Mouse (Mus musculus): Measurements from ENCODE around the gene Rpgrip1. TPM values are rescaled to one million over a fixed set of nuclear protein-coding genes. Genes with fewer than 3 reads are reported as not detected.
A peak's percentile ranks its signal among the peaks of the same experiment; 100 is the strongest.

Gene Rpgrip1
- polyA plus RNA-seq, 1 experiment, result not detected

DNA sequence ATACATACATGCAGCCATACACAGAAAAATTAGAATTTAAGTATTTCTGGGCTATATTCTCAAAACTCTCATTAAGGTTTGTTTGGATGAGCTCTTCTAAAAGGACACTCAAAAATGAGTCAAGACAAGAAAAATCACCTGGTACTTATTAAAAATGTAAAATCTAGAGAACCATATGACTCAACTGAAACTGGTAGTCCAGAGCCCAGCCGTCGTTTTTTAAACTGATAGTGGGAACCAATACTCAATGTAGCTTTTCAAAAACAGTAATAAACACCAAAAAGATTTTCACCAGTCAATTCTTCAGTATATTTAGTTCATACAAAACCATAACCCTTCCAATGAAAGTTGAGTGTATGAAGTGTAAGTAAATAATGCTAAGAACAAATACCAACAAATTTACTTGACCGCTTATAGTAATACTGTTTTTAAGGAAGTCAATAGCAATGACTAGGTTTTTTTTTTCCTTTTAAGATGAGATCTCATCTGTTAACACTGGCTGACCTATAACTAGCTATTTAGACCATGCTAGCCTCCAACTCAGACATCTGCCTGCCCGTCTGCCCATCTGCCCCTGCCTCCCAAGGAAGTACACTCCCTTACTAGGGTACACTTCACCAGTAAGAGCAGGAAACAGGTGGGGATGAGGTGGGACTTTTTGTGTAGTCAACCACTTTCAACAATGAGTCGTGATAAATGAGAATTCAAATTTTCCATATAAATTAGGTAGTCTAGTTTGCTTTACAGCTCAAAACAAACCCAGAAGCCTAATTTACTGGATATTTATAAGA, 10.1 kb upstream of the Rpgrip1 start:
- no peaks in the 10 kb centered on the region for H3K27me3 ChIP-seq (replicated peaks)
- TF ChIP-seq FLI1 (IDR thresholded peaks at IDR 0.05; ENCODE audit: low read length) (no peak), GATA1 (IDR thresholded peaks at IDR 0.05; ENCODE audit: borderline replicate concordance, low read length) (no peak)
- peaks cover 35% of the 10 kb centered on the region for H3K4me1 ChIP-seq
- H3K9me3 ChIP-seq, result no peaks in the 10 kb centered on the region
- peak overlapping the region; percentile 85 for H3K4me3 ChIP-seq (replicated peaks)
- peaks cover 47% of the 10 kb centered on the region for H3K36me3 ChIP-seq (replicated peaks; ENCODE audit: low read length)

DNA sequence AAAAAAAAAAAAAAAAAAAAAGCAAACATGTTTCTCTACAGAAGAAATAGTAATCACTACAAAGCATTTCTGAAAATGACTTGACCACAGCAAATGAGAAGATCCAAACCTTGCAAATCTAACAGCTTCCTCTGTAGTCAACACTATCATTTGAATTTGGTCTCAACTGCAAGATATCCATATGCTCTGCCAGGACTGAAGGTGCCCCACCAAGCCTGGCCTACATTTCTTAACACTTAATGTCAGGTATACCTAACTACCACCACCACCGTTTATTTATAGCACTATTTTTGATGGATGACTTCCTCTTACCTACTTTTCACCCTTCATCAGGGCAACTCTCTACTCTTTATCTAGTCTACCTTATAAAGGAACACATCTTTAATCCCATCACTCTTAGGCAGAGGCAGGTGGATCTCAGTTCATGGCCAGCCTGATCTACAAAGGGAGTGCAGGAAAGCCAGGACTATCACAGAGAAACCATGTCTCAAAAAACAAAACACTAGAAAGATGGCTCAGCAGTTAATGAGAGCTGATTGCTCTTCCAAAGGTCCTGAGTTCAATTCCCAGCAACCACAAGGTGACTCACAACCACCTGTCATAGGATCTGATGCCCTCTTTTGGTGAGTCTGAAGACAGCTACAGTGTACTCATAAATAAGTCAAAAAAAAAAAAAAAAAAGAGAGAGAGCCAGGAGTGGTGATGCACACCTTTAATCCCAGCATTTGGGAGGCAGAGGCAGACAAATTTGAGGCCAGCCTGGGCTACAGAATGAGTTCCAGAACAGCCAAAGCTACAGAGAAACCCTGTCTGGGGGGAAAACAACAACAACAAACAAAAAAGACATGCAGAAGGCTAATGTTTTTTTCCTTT, 9.0 kb upstream of the Rpgrip1 start:
- Histone ChIP-seq H3K9me3 (no peaks in the 10 kb centered on the region), H3K4me3 (replicated peaks) (peak overlapping the region; percentile 88), H3K4me1 (peaks cover 42% of the 10 kb centered on the region), H3K36me3 (replicated peaks; ENCODE audit: low read length) (peaks cover 38% of the 10 kb centered on the region), H3K27me3 (replicated peaks) (no peaks in the 10 kb centered on the region)
- TF ChIP-seq FLI1 (IDR thresholded peaks at IDR 0.05; ENCODE audit: low read length) (no peak), GATA1 (IDR thresholded peaks at IDR 0.05; ENCODE audit: borderline replicate concordance, low read length) (no peak)

DNA sequence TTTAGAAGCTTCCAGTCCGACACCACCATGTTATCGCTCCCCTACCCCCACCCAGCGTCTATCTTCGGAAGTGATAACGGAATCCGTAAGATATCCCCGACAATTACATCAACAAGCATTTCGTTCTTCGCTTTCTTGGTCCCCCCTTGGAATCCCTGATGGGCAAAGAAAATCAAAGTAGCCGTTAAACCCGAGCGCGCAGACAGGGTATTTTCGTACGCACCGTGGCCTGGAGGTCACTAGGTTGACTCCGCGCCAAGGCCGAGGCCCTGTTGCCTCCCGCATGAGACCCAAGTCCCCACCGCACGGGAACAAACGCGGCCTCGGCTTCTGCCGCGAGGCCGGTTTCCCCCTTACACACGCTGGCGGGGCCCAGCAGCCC, 7.0 kb upstream of the Rpgrip1 start:
- peaks cover 42% of the 10 kb centered on the region for H3K4me1 ChIP-seq
- no peaks in the 10 kb centered on the region for H3K27me3 ChIP-seq (replicated peaks)
- no peaks in the 10 kb centered on the region for H3K9me3 ChIP-seq
- peaks cover 28% of the 10 kb centered on the region for H3K36me3 ChIP-seq (replicated peaks; ENCODE audit: low read length)
- H3K4me3 ChIP-seq (replicated peaks), result peak overlapping the region; percentile 99
- TF ChIP-seq FLI1 (IDR thresholded peaks at IDR 0.05; ENCODE audit: low read length), result no peak
- no peak for TF ChIP-seq GATA1 (IDR thresholded peaks at IDR 0.05; ENCODE audit: borderline replicate concordance, low read length)

- TF ChIP-seq FLI1 (IDR thresholded peaks at IDR 0.05; ENCODE audit: low read length) (no peak), GATA1 (IDR thresholded peaks at IDR 0.05; ENCODE audit: borderline replicate concordance, low read length) (no peak)
- peaks cover 38% of the 10 kb centered on the region for H3K4me1 ChIP-seq
- H3K27me3 ChIP-seq (replicated peaks), result no peaks in the 10 kb centered on the region
- peaks cover 22% of the 10 kb centered on the region for H3K36me3 ChIP-seq (replicated peaks; ENCODE audit: low read length)
- peak within 1 kb of the TSS; percentile 99 for H3K4me3 ChIP-seq (replicated peaks)
- H3K9me3 ChIP-seq, result no peaks in the 10 kb centered on the region
Measured at GRCm38 (mm10) chr14:52103856-52104676, 6.4 kb upstream of the Rpgrip1 start, which contains the start of gene Hnrnpc. TSS of gene Hnrnpc (minus strand) at chr14:52104028.

GRCm38 (mm10) chr14:52104677-52105285, 5.7 kb upstream of the Rpgrip1 start:
- H3K9me3 ChIP-seq, result no peaks in the 10 kb centered on the region
- peak overlapping the region; percentile 99 for H3K4me3 ChIP-seq (replicated peaks)
- H3K27me3 ChIP-seq (replicated peaks), result no peaks in the 10 kb centered on the region
- H3K4me1 ChIP-seq, result peaks cover 34% of the 10 kb centered on the region
- no peak for TF ChIP-seq GATA1 (IDR thresholded peaks at IDR 0.05; ENCODE audit: borderline replicate concordance, low read length)
- TF ChIP-seq FLI1 (IDR thresholded peaks at IDR 0.05; ENCODE audit: low read length), result no peak
- peaks cover 17% of the 10 kb centered on the region for H3K36me3 ChIP-seq (replicated peaks; ENCODE audit: low read length)

- Histone ChIP-seq H3K4me1 (peaks cover 31% of the 10 kb centered on the region), H3K27me3 (replicated peaks) (no peaks in the 10 kb centered on the region), H3K36me3 (replicated peaks; ENCODE audit: low read length) (peaks cover 14% of the 10 kb centered on the region), H3K9me3 (no peaks in the 10 kb centered on the region), H3K4me3 (replicated peaks) (no peak overlapping the region)
- TF ChIP-seq GATA1 (IDR thresholded peaks at IDR 0.05; ENCODE audit: borderline replicate concordance, low read length) (no peak), FLI1 (IDR thresholded peaks at IDR 0.05; ENCODE audit: low read length) (no peak)
Measured at GRCm38 (mm10) chr14:52105308-52105707, 5.2 kb upstream of the Rpgrip1 start.

GRCm38 (mm10) chr14:52106741-52107140, 3.8 kb upstream of the Rpgrip1 start:
- Histone ChIP-seq H3K36me3 (replicated peaks; ENCODE audit: low read length) (peaks cover 5% of the 10 kb centered on the region), H3K4me1 (peaks cover 19% of the 10 kb centered on the region), H3K27me3 (replicated peaks) (peaks cover under 1% of the 10 kb centered on the region), H3K9me3 (no peaks in the 10 kb centered on the region), H3K4me3 (replicated peaks) (peak overlapping the region; percentile 77)
- TF ChIP-seq FLI1 (IDR thresholded peaks at IDR 0.05; ENCODE audit: low read length), result no peak
- no peak for TF ChIP-seq GATA1 (IDR thresholded peaks at IDR 0.05; ENCODE audit: borderline replicate concordance, low read length)

- peaks cover 1% of the 10 kb centered on the region for H3K27me3 ChIP-seq (replicated peaks)
Measured at GRCm38 (mm10) chr14:52108025-52108424, 2.5 kb upstream of the Rpgrip1 start.

GRCm38 (mm10) chr14:52114101-52114500, 3.6 kb downstream of the Rpgrip1 start:
- peaks cover 5% of the 10 kb centered on the region for H3K4me1 ChIP-seq
- no peak overlapping the region for H3K4me3 ChIP-seq (replicated peaks)
- TF ChIP-seq FLI1 (IDR thresholded peaks at IDR 0.05; ENCODE audit: low read length), result no peak
- no peak for TF ChIP-seq GATA1 (IDR thresholded peaks at IDR 0.05; ENCODE audit: borderline replicate concordance, low read length)
- H3K9me3 ChIP-seq, result no peaks in the 10 kb centered on the region
- H3K36me3 ChIP-seq (replicated peaks; ENCODE audit: low read length), result no peaks in the 10 kb centered on the region
- H3K27me3 ChIP-seq (replicated peaks), result peaks cover 5% of the 10 kb centered on the region

More at GRCm38 (mm10) chr14:52108025-52108424, 2.5 kb upstream of the Rpgrip1 start:
- no peak for TF ChIP-seq GATA1 (IDR thresholded peaks at IDR 0.05; ENCODE audit: borderline replicate concordance, low read length)
- TF ChIP-seq FLI1 (IDR thresholded peaks at IDR 0.05; ENCODE audit: low read length), result no peak
- Histone ChIP-seq H3K4me1 (peaks cover 16% of the 10 kb centered on the region), H3K36me3 (replicated peaks; ENCODE audit: low read length) (no peaks in the 10 kb centered on the region), H3K4me3 (replicated peaks) (no peak overlapping the region), H3K9me3 (no peaks in the 10 kb centered on the region)
